Mouse (Mus musculus): ENCODE measurements around the gene H1f0.
"Not testable (repeated sequence)": the region's sequence is repeated elsewhere in the genome, so short reads cannot be mapped to it uniquely, and the experiment has no call there.

The H1f0 gene

GRCm38 (mm10) chr15:79028823-79029484 lies 704 bp downstream of the H1f0 start:
- in situ Hi-C loops (cut with MboI; ENCODE audit: low pct_unique_long_range_greater_than_20kb in 1 of 2, low sequenced_read_pairs in 2 of 2, unreplicated experiment in 1 of 2), result no loop called here

GRCm38 (mm10) chr15:79029519-79030241 lies 1.4 kb downstream of the H1f0 start:
- in situ Hi-C loops (cut with MboI; ENCODE audit: low pct_unique_long_range_greater_than_20kb in 1 of 2, low sequenced_read_pairs in 2 of 2, unreplicated experiment in 1 of 2), result no loop called here

GRCm38 (mm10) chr15:79030551-79031435 lies 2.5 kb downstream of the H1f0 start:
- in situ Hi-C loops (cut with MboI; ENCODE audit: low pct_unique_long_range_greater_than_20kb in 1 of 2, low sequenced_read_pairs in 2 of 2, unreplicated experiment in 1 of 2), result no loop called here

- in situ Hi-C loops (cut with MboI; ENCODE audit: low pct_unique_long_range_greater_than_20kb in 1 of 2, low sequenced_read_pairs in 2 of 2, unreplicated experiment in 1 of 2), result not testable (repeated sequence)
Measured at GRCm38 (mm10) chr15:79031908-79032307, 3.7 kb downstream of the H1f0 start.

GRCm38 (mm10) chr15:79037913-79038328 lies 9.7 kb downstream of the H1f0 start:
- in situ Hi-C loops (cut with MboI; ENCODE audit: low pct_unique_long_range_greater_than_20kb in 1 of 2, low sequenced_read_pairs in 2 of 2, unreplicated experiment in 1 of 2), result no loop called here

- in situ Hi-C loops (cut with MboI; ENCODE audit: low pct_unique_long_range_greater_than_20kb in 1 of 2, low sequenced_read_pairs in 2 of 2, unreplicated experiment in 1 of 2), result no loop called here
Measured at GRCm38 (mm10) chr15:79038331-79038730, 10.1 kb downstream of the H1f0 start.

- in situ Hi-C loops (cut with MboI; ENCODE audit: low pct_unique_long_range_greater_than_20kb in 1 of 2, low sequenced_read_pairs in 2 of 2, unreplicated experiment in 1 of 2), result no loop called here
Measured at GRCm38 (mm10) chr15:79038853-79039252, 10.6 kb downstream of the H1f0 start.

GRCm38 (mm10) chr15:79040501-79041416 lies 12.5 kb downstream of the H1f0 start:
- in situ Hi-C loops (cut with MboI; ENCODE audit: low pct_unique_long_range_greater_than_20kb in 1 of 2, low sequenced_read_pairs in 2 of 2, unreplicated experiment in 1 of 2), result no loop called here

- in situ Hi-C loops (cut with MboI; ENCODE audit: low pct_unique_long_range_greater_than_20kb in 1 of 2, low sequenced_read_pairs in 2 of 2, unreplicated experiment in 1 of 2), result no loop called here
Measured at GRCm38 (mm10) chr15:79041585-79041984, 13.3 kb downstream of the H1f0 start, which contains the start of gene Galr3. Gene Galr3 (plus strand): TSS chr15:79041885.

GRCm38 (mm10) chr15:79042721-79043491 lies 14.7 kb downstream of the H1f0 start:
- in situ Hi-C loops (cut with MboI; ENCODE audit: low pct_unique_long_range_greater_than_20kb in 1 of 2, low sequenced_read_pairs in 2 of 2, unreplicated experiment in 1 of 2), result no loop called here

GRCm38 (mm10) chr15:79044837-79045236 lies 16.6 kb downstream of the H1f0 start:
- in situ Hi-C loops (cut with MboI; ENCODE audit: low pct_unique_long_range_greater_than_20kb in 1 of 2, low sequenced_read_pairs in 2 of 2, unreplicated experiment in 1 of 2), result no loop called here

- in situ Hi-C loops (cut with MboI; ENCODE audit: low pct_unique_long_range_greater_than_20kb in 1 of 2, low sequenced_read_pairs in 2 of 2, unreplicated experiment in 1 of 2), result no loop called here
Measured at GRCm38 (mm10) chr15:79048186-79048585, 19.9 kb downstream of the H1f0 start.

- in situ Hi-C loops (cut with MboI; ENCODE audit: low pct_unique_long_range_greater_than_20kb in 1 of 2, low sequenced_read_pairs in 2 of 2, unreplicated experiment in 1 of 2), result no loop called here
Measured at GRCm38 (mm10) chr15:79050160-79050845, 22.1 kb downstream of the H1f0 start.

- in situ Hi-C loops (cut with MboI; ENCODE audit: low pct_unique_long_range_greater_than_20kb in 1 of 2, low sequenced_read_pairs in 2 of 2, unreplicated experiment in 1 of 2), result no loop called here
Measured at GRCm38 (mm10) chr15:79050964-79051363, 22.7 kb downstream of the H1f0 start.

- in situ Hi-C loops (cut with MboI; ENCODE audit: low pct_unique_long_range_greater_than_20kb in 1 of 2, low sequenced_read_pairs in 2 of 2, unreplicated experiment in 1 of 2), result no loop called here
Measured at GRCm38 (mm10) chr15:79051461-79052360, 23.5 kb downstream of the H1f0 start.

GRCm38 (mm10) chr15:79052366-79052765 lies 24.1 kb downstream of the H1f0 start:
- in situ Hi-C loops (cut with MboI; ENCODE audit: low pct_unique_long_range_greater_than_20kb in 1 of 2, low sequenced_read_pairs in 2 of 2, unreplicated experiment in 1 of 2), result no loop called here
